Mouse (Mus musculus) embryonic fibroblast, embryonic 13.5 days (primary cell): ENCODE data around the gene Oog4.

Experiments used
- CTCF ChIP-seq: IDR thresholded peaks from 2 replicates; pipeline ENCODE4 v1.5.1; 2011; ENCODE audit warnings: mild to moderate bottlenecking, control low read depth, low read length, moderate library complexity, borderline replicate concordance; ENCODE audit not compliant: insufficient read depth
- POLR2A ChIP-seq: IDR thresholded peaks from 2 replicates; pipeline ENCODE4 v1.6.1; 2011; ENCODE audit warnings: low read depth, mild to moderate bottlenecking, control low read depth, low read length, moderate library complexity

DNA sequence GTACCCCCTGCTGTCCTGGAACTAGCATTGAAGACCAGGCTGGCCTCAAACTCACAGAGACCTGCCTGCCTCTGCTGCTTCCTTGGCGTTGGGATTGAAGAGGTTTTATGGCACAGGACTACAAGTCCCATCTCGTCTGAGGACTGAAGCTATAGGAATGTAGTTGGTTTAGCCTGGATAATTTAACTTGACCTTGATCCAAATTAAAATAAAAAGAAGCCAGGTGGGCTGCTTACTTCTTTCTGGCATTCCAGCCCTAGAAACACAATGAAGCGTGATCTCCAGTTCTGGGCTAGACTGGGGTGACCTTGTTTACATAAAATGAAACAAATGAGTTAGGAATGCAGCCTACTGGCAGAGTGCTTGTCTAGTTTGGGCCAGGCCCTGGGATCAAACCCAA lies 36.0 kb downstream of the Oog4 start:
- TF ChIP-seq CTCF = no peak
- no peak for TF ChIP-seq POLR2A
